Mouse (Mus musculus) right cerebral cortex, adult 18-20 months (tissue): ENCODE results near the gene Slco3a1.
A peak's percentile ranks its signal among the peaks of the same experiment; 100 is the strongest.

Experiments
- DNase-seq: peaks from one replicate; pipeline ENCODE4 v3.0.0; 2022; ENCODE audit warnings: mixed read lengths

Slco3a1 gene

DNA sequence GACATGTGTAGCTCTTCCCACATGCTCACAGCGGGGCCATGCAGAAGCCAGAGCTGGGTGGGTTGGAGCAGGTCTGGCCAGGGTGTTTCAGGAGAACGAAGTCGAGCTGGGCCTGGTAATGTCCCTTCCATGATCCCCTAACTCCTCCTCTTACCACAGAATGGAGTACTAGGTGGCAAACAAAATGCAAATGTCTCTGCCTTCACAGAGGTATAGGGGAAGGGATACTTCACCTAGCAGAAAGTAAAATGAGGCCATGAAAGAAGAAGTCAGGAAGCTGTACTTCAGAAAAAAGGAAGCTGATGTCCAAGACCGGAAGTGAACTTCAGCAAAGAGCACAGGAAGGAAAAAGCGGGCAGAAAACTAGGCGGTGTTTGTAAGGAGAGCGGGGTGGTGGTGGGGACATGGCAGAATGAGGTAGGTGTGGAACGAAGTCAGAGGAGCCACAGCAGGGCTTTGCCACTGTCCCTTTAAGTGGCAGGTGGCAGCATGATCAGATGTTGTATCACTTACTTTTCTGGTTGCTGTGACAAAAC lies 214.1 kb downstream of the Slco3a1 start:
- no peak for DNase-seq

DNA sequence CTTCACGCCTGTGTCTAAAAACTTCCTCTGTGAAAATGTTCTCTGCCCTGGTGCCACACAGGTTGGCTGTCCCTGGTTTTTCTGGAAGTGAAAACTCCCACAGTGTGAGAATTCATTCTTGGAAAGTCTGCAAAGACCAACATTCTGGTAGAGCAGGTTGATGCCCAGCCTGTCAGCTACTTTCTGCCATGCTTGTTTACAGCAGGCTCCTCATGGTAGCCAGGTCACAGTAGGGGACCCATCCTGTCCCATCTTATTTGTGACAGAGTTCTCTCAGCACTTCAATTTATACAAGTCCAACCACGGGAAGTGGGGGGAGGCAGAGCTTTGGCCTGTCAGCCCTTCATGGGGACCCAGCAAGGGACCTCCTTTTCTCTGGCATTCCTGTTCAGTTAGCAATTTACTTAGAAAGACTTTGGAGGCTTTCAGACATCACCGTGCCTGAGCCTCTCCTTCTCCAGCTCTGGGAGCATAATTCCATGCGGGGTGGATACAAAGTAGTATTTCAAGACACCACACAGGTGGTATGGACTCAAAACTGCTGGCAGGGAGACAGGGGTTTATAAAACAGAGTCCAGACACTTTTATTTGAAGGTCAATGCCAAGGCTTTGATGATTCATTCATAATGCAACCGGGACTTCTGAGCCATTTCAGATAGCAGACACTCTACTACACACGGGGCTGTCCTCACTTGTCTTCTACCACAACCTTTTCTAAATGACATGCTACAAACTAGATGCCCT lies 216.7 kb downstream of the Slco3a1 start:
- DNase-seq = no peak

GRCm38 (mm10) chr7:74332323-74332722 lies 222.3 kb downstream of the Slco3a1 start:
- DNase-seq = no peak

DNA sequence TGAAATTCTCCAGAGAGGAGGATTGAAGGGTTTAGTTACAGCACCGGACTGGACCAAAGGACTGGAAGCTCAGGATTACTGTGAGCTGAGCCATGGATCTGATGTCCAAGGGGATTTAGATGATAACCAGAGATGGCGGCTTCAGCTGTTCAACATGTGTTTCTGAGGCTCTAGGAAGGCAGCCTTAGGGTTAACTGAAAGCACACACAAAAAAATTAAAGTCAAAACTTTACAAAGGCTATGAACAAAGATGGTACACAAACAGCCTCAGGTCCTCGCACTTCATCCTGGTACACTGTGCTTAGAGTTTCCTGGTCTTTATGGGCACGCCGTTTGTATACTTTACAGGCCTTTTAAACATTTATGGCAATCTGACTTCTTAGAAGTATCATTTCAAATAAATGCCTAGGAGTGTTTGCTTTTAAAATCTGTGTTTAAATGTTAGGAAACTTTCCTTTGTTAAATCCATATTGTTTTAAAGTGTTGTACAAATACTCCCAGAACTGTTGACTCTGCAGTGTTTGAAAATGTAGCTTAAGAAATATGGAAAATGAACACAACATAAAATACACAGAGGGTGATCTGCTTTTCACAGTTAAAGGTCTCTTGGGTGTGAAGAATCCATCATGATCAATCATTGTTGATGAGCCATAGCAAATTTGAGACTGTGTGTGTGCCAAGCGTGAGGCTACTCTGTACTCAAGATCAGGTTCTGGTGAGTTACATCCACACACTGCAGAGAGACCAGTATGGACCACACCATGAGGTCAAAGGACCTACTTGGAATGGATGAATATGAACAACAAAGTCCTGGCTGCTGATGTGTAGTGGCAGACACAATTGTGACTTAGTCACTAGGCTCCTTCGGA lies 223.5 kb downstream of the Slco3a1 start:
- no peak for DNase-seq

DNA sequence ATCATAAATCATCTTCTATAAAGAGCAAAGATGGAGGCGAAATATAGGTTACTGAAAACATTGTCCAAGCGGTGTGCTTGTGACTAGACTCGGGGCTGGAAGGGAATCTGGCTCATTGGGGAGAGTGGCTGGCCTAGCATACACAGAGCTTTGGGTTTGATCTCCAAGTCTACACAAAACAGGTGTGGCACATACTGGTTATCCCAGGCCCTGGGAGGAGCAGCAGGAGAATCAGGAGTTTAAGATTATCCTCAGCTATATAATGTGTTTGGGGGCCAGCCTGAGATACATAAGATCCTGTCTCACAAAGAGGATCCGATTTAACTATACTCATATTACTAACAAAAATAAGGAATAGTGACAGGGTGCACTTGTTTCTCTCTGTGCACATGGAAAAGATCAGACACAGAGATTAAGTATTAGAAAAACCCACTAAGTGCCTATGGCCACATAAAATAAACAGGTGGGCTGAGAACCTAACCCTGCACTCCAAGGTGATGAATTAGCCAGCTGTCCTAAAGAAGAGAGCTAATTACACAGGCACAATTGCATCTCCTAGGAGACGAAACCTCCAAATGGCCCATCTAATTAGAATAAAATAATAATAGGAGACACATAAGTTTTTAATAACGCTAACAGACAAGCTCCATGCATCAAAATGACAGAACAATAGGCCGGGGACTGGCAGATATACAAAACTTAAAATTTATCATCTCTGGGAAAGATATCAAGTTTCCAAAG lies 224.3 kb downstream of the Slco3a1 start:
- no peak for DNase-seq

DNA sequence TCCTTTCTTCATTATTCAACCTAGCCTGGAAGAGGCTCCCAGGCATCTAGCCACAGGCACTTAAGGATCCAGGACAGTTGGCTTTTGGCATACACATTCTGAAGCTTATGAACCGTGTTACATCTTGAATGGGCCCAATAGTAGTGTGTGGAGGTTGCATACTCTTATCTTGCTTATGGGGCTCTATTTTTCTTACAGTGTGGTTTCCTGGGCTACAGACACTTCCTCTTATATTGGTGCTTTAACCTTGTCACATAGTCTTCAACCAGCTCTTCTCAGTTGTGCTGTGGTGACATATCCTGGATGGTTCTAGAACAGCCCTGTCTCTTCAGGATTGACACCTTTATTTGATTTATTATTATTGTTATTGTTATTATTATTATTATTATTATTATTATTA lies 225.6 kb downstream of the Slco3a1 start:
- DNase-seq = no peak

- no peak for DNase-seq
These were observed 226.9 kb downstream of the Slco3a1 start for GRCm38 (mm10) chr7:74327716-74328115.

DNA sequence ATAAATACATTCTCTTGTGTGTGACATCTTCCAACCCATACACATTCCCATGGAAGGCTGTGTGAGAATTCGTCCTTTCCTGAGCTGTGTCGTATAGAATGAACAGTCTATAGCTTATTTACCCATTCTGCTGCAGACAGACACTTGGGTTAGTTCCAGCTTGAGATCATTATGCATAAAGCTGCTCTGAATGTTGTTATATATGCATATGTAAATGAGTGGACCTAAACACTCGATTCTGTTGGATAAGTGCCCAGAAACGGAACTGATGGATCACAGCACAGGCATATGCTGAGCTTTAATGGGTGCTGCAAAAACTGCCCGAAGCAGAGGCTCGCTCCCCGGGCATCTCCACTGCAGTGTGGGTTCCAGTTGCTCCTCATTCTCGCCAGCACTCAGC lies 229.5 kb downstream of the Slco3a1 start:
- DNase-seq = peak; percentile 59

DNA sequence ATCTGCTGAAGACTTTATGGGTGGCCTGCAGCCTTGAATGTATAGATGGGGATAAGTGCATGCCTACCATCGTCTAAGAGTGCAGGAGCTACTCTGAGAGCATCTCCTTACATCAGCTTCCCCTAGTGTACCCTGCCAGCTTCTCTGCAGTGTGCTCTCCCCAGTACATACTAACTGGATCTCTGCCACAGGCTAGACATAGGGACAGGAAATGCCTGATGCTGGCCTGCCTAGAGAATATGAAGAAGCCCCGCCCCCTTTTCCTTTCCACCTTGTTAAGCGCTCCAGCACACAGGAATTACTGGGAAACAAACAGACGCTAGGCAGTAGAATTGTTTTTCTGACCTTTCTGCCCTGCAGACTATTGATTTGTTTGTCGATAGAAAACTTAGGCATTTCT lies 230.9 kb downstream of the Slco3a1 start:
- DNase-seq = no peak

DNA sequence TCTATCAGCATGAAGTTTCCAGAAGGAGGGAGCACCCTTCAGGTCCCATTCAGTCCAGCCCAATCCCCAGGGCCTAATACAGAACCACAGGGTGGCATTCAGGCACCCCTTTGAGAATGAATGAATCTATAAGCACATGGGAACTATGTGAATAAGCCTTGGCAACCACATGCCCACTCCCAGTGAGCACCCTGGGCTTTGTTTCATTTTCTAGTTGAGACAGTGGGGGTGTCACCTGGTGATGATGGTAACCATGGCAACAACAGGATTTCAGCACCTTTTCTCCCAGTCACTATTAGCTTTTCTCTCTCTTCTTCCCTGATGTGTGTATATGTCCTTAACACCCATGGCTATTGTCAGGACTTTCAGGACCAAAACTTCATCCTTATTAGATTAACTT lies 231.4 kb downstream of the Slco3a1 start:
- peak; percentile 20 for DNase-seq

DNA sequence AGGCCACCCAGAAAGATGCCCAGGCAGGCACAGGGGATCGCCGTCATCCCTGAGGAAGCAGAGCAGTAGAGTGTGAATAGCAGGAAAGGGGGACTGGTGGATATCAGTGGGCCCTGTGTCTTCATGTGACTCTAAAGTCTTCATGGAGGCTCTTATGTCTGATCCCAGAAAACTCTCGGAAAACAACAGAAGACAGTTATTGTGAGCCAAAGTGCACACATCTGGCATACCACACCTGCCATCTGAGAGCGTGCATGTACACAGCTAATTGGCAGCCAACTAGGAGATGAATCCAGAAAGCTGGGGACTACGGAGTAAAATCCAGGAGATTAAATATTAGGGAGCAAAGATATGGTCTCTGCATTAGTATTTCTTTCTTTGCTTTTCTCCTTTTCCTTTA lies 233.9 kb downstream of the Slco3a1 start:
- DNase-seq = no peak

DNA sequence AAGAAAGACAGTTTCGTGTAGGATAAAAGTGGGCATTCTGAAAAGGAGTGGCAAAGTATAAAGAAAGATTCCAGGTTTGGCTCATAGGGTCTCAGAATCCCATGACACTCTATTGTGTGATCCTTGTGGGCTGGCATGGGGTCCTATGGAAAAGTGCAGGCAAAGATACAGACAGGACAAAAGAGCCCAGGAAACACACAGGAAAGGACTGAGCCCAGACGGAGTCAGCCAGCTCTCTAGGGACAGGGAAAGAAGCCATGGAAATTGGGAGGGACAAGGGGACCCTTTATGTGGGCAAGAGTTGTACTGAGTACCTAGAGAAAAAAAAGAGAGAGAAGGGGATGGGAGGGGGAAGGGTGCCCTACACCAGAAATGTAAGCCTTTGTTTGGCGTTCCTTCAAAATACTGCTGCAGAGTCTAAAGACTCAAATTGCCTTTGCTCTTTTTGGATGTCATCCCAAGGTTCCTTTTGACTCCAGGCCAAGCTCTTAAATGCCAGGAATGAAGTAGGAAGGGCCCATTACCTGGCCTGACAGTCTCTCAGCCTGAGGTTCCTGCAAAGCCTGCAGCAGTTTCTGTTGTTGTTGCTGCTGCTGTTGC lies 238.6 kb downstream of the Slco3a1 start:
- no peak for DNase-seq

- no peak for DNase-seq
These were observed 240.3 kb downstream of the Slco3a1 start for GRCm38 (mm10) chr7:74314276-74314675.

- no peak for DNase-seq
These were observed 241.1 kb downstream of the Slco3a1 start for GRCm38 (mm10) chr7:74313279-74314105.

GRCm38 (mm10) chr7:74311536-74311935 lies 243.0 kb downstream of the Slco3a1 start:
- DNase-seq = no peak

GRCm38 (mm10) chr7:74303611-74304300 lies 250.8 kb downstream of the Slco3a1 start:
- DNase-seq = no peak

DNA sequence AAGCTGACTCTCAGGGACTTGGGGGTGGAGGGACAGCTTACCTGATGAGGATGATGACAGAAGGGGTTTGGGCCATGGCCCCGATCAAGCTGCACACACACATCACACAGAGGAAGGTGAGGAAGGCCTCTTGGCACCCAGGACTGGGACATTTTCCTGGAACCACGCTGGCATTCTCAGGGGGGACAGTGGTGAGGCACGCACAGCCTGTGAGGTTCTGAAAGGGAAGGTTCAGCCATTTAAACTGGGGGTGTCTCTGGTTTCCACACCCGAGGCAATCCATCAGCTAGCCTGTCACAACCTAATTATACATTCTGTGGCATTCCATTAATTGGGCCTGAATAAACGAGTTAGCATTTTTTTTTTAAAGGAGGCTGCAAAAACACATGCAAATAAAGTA lies 251.5 kb downstream of the Slco3a1 start:
- no peak for DNase-seq

- no peak for DNase-seq
These were observed 268.0 kb downstream of the Slco3a1 start for GRCm38 (mm10) chr7:74286531-74286930.

- no peak for DNase-seq
These were observed 274.2 kb downstream of the Slco3a1 start for GRCm38 (mm10) chr7:74280371-74280770.

DNA sequence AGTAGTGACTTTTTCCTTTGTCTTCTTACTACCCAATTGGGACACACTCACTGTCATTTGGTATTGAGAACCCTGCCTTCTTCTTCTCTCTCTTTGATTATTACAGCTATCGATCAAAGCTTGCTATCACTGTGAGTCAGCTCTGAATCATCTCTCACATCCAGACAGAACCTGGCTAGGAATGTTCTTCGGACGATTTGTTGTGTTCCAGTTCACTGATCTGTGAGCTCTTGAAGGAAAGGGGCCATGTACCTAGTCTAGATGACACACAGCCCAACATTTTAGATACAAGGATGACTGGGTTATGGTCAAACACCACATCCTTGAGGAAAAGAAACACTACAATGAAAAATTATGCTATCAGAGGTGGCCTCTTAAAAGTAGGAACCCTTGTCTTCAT lies 275.2 kb downstream of the Slco3a1 start:
- DNase-seq = no peak

GRCm38 (mm10) chr7:74270089-74270394 lies 284.5 kb downstream of the Slco3a1 start:
- no peak for DNase-seq
